Comparison of ENCODE assay signal across 9 mouse cellular contexts in genomic region chr1:179237989-179238388, GRCm38 (mm10).
DNase-seq lines count a peak whose midpoint lies in the region; ATAC-seq lines count a peak whose summit lies in the region.
"Had no signal": no experiment of that assay in that cellular context is flagged by ENCODE, and none has a peak within 500 bp of the region (broad histone marks: within the 10 kb centered on the region; RNA-seq: fewer than 3 reads in every experiment).

No protein-coding gene starts in this region.

- H3K4me1 ChIP-seq in liver, embryonic 11.5 days (replicated peaks; ENCODE audit: control insufficient read depth, insufficient read depth, low read length): no peaks in the 10 kb centered on the region
- H3K4me1 ChIP-seq in midbrain, embryonic 10.5 days: no peaks in the 10 kb centered on the region
- H3K4me1 ChIP-seq: hindbrain, embryonic 15.5 days had no signal

- ATAC-seq in liver, embryonic 11.5 days (replicated peaks; ENCODE audit: low FRiP score): no peak
- no peak for ATAC-seq in activated CD4-positive, CD25-positive, alpha-beta regulatory T cell, adult 4 months

- DNase-seq in adrenal gland, adult 18-20 months (ENCODE audit: low spot score in 2 of 2): peak; percentile 20 to 31
- DNase-seq in adrenal gland, adult 8-10 months: no peak
- DNase-seq in liver: peak; percentile 21
- no peak for DNase-seq in liver, embryonic 11.5 days (ENCODE audit: low spot score)
- peak; percentile 56 for DNase-seq in adrenal gland, postnatal 10 days
- DNase-seq in lung, postnatal 10 days: peak; percentile 21
- no peak for DNase-seq in midbrain, embryonic 10.5 days (ENCODE audit: low spot score)

- WGBS in liver, embryonic 11.5 days: 47% methylated on average over 7 of the region's 7 CpGs
- 36% methylated on average over 7 of the region's 7 CpGs for WGBS in midbrain, embryonic 10.5 days

- no peak overlapping the region for H3K4me2 ChIP-seq in liver, embryonic 11.5 days
- H3K4me2 ChIP-seq: hindbrain, embryonic 15.5 days had no signal

- H3K36me3 ChIP-seq in liver, embryonic 11.5 days (ENCODE audit: control insufficient read depth, insufficient read depth, low read length): no peaks in the 10 kb centered on the region
- H3K36me3 ChIP-seq in midbrain, embryonic 10.5 days: no peaks in the 10 kb centered on the region
- H3K36me3 ChIP-seq: hindbrain, embryonic 15.5 days had no signal

- no peak overlapping the region for H3K27ac ChIP-seq in liver, embryonic 11.5 days (ENCODE audit: low read depth, low read length)
- no peak overlapping the region for H3K27ac ChIP-seq in midbrain, embryonic 10.5 days (replicated peaks)
- H3K27ac ChIP-seq: hindbrain, embryonic 15.5 days had no signal

- H3K9ac ChIP-seq in liver, embryonic 11.5 days (ENCODE audit: low read depth, low read length): no peak overlapping the region
- H3K9ac ChIP-seq: hindbrain, embryonic 15.5 days had no signal

- H3K9me3 ChIP-seq in liver, embryonic 11.5 days (ENCODE audit: control insufficient read depth, low read length): no peaks in the 10 kb centered on the region
- no peaks in the 10 kb centered on the region for H3K9me3 ChIP-seq in midbrain, embryonic 10.5 days (replicated peaks)
- H3K9me3 ChIP-seq: hindbrain, embryonic 15.5 days had no signal

- H3K27me3 ChIP-seq in liver, embryonic 11.5 days (replicated peaks; ENCODE audit: control insufficient read depth, insufficient read depth, low read length): no peaks in the 10 kb centered on the region
- H3K27me3 ChIP-seq in midbrain, embryonic 10.5 days (ENCODE audit: low read depth, poor library complexity, severe bottlenecking): no peaks in the 10 kb centered on the region
- H3K27me3 ChIP-seq: hindbrain, embryonic 15.5 days had no signal

- no peak overlapping the region for H3K4me3 ChIP-seq in liver, embryonic 11.5 days (ENCODE audit: low read depth, low read length)
- no peak overlapping the region for H3K4me3 ChIP-seq in midbrain, embryonic 10.5 days
- H3K4me3 ChIP-seq: hindbrain, embryonic 15.5 days had no signal

Comparison
In these comparisons a context has a peak if more than half of its experiments do, and no peak if none do; other contexts are left out.
1. DNase-seq: peak in adrenal gland, adult 18-20 months (2 of 2), liver (single experiment), adrenal gland, postnatal 10 days (single experiment) and lung, postnatal 10 days (single experiment); none in adrenal gland, adult 8-10 months (single experiment), liver, embryonic 11.5 days (single experiment) and midbrain, embryonic 10.5 days (single experiment).